Mouse (Mus musculus) lung, adult 18-20 months (tissue): ENCODE measurements around the gene Rbmy.
"Not testable (repeated sequence)": the region's sequence is repeated elsewhere in the genome, so short reads cannot be mapped to it uniquely, and the experiment has no call there.

ENCODE experiments used
- DNase-seq, 2 experiments: peaks; one replicate each; pipeline ENCODE4 v3.0.0; 2022; ENCODE audit warnings: mixed read lengths in 2 of 2

Gene Rbmy

DNA sequence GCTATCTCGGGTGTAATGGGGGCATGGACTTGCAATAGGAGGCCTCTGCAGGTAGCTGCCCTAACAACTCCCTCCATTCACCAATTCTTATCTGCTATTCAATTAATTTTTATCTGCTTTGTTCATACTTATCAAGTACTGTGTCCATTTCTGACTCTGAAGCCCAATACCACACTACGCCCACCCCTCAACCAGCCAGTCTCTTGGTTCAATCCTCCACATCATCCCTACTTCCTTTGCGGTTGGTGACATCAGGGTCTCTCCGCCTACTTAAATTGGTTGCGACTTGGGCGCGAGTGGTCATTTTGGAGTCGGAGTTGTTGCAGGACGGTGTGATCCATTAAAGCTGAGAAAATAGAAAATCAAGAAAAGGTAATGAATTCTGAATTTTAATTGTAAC, at the start of gene Rbmy, which contains the start of gene Gm10256:
TSS of gene Rbmy (plus strand) at position 301 of the 400 bp plus-strand sequence.
TSS of gene Gm10256 (plus strand) at position 320 of the 400 bp plus-strand sequence.
- not testable (repeated sequence) for DNase-seq

DNA sequence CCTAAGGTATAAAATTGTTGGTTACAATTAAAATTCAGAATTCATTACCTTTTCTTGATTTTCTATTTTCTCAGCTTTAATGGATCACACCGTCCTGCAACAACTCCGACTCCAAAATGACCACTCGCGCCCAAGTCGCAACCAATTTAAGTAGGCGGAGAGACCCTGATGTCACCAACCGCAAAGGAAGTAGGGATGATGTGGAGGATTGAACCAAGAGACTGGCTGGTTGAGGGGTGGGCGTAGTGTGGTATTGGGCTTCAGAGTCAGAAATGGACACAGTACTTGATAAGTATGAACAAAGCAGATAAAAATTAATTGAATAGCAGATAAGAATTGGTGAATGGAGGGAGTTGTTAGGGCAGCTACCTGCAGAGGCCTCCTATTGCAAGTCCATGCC, 34.4 kb upstream of the Rbmy start, which contains the start of gene Gm4064:
TSS of gene Gm4064 (minus strand) at position 101 of the 400 bp plus-strand sequence.
- not testable (repeated sequence) for DNase-seq
